Mouse (Mus musculus) ovary, adult 2 months (tissue): ENCODE measurements around the gene Gm21767. TPM values are rescaled to one million over a fixed set of nuclear protein-coding genes. Genes with fewer than 3 reads are reported as not detected.

Source experiments
- polyA plus RNA-seq: library from polyadenylated mRNA; depleted of rRNA; stranded (reverse); fragments of >200 nt; gene quantifications from 2 replicates; pipeline ENCODE4 v1.2.3, GENCODE M21; 2012; rRNA removed

The Gm21767 gene
- not detected in 2 replicates for polyA plus RNA-seq

DNA sequence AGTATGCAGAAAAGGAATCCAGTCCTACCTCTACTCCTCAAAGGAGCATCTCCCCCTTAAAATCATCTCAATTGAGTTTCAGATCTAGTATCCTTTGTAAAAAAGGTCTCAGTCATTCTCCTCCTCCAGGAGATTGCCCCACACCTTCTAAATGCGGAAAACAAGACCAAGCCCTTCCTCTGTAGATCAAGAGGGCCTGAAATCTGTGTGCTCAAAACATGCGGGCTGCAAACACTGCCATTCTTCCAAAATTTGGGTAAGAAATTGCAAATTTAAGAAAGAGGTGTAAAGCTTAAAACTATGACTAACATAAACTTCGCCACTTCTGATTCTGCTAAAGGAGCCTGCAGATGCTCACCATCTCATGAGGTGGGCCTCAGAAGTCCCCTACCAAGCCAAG, at the start of gene Gm21767:
Gene Gm21767, plus strand, starts transcription at position 301 of the 400 bp plus-strand sequence.

